Mouse (Mus musculus) kidney, adult 2 months (tissue): ENCODE results near the gene Cyp17a1. TPM values are rescaled to one million over a fixed set of nuclear protein-coding genes. Genes with fewer than 3 reads are reported as not detected.
A peak's percentile ranks its signal among the peaks of the same experiment; 100 is the strongest.

Experiments used
- DNase-seq: peaks from one replicate; pipeline ENCODE4 v3.0.0; 2021
- H3K27ac ChIP-seq: fragments of 200-500 bp; 2 replicates; pipeline ENCODE4 v1.5.1; 2012; ENCODE audit warnings: low read depth, low read length, control low read depth, inconsistent platforms; ENCODE audit not compliant: insufficient read depth
- H3K27me3 ChIP-seq: fragments of 200-500 bp; replicated peaks from 2 replicates; pipeline ENCODE4 v1.6.1; 2012; ENCODE audit warnings: mild to moderate bottlenecking, moderate library complexity, low read length, inconsistent platforms; ENCODE audit not compliant: control insufficient read depth, insufficient read depth
- H3K36me3 ChIP-seq: fragments of 200-500 bp; 2 replicates; pipeline ENCODE4 v1.6.1; 2012; ENCODE audit warnings: mild to moderate bottlenecking, moderate library complexity, low read length, inconsistent platforms; ENCODE audit not compliant: control insufficient read depth, insufficient read depth
- H3K4me1 ChIP-seq: fragments of 200-500 bp; 2 replicates; pipeline ENCODE4 v1.6.1; 2011; ENCODE audit warnings: low read length; ENCODE audit not compliant: control insufficient read depth, insufficient read depth
- H3K4me3 ChIP-seq: fragments of 200-500 bp; 2 replicates; pipeline ENCODE4 v1.5.1; 2011; ENCODE audit warnings: mild to moderate bottlenecking, low read depth, low read length, control low read depth; ENCODE audit not compliant: insufficient read depth
- CTCF ChIP-seq: fragments of 200-500 bp; conservative IDR thresholded peaks from 2 replicates; pipeline ENCODE4 v1.5.1; 2011; ENCODE audit warnings: low read depth, mild to moderate bottlenecking, control low read depth, low read length, moderate library complexity, mixed read lengths; ENCODE audit not compliant: insufficient read depth, insufficient read length
- POLR2A ChIP-seq: fragments of 200-500 bp; IDR thresholded peaks from one replicate; pipeline ENCODE4 v1.6.1; 2011; ENCODE audit warnings: low read depth, low read length, control low read depth
- WGBS: fragments of 180-500 bp; shearing (Covaris S2); methylation state at CpG from one replicate; pipeline ENCODE4 v1.1.7; 2018; 5-methylcytosine and 5-hydroxymethylcytosine counted together
- polyA plus RNA-seq: library from polyadenylated mRNA; depleted of rRNA; stranded (reverse); fragments of >200 nt; gene quantifications from 2 replicates; pipeline ENCODE4 v1.2.3, GENCODE M21; 2012; rRNA removed

Cyp17a1 gene
- polyA plus RNA-seq: 0.27 and 0.29 TPM in 2 replicates

GRCm38 (mm10) chr19:46672766-46673418 is at the start of gene Cyp17a1:
Gene Cyp17a1, minus strand, starts transcription at chr19:46673172.
- Histone ChIP-seq H3K27ac (no peak within 1 kb of the TSS), H3K4me1 (no peaks in the 10 kb centered on the region), H3K4me3 (no peak within 1 kb of the TSS), H3K36me3 (no peaks in the 10 kb centered on the region), H3K27me3 (no peaks in the 10 kb centered on the region)
- no peak for TF ChIP-seq CTCF
- no peak for TF ChIP-seq POLR2A
- WGBS: 31% methylated on average over 5 of the region's 5 CpGs
- no peak for DNase-seq

GRCm38 (mm10) chr19:46718150-46718549 is 45.2 kb upstream of the Cyp17a1 start:
- no peaks in the 10 kb centered on the region; the same call in 1 of the 2 replicates for H3K4me1 ChIP-seq
- WGBS: 77% methylated on average over 4 of the region's 4 CpGs

GRCm38 (mm10) chr19:46715016-46715415 is 42.0 kb upstream of the Cyp17a1 start:
- 71% methylated on average over 8 of the region's 8 CpGs for WGBS
- Histone ChIP-seq H3K36me3 (peaks cover 3% of the 10 kb centered on the region), H3K27me3 (no peaks in the 10 kb centered on the region), H3K4me3 (no peak overlapping the region), H3K4me1 (no peaks in the 10 kb centered on the region; the same call in 1 of the 2 replicates), H3K27ac (no peak overlapping the region)
- no peak for DNase-seq
- TF ChIP-seq POLR2A (no peak), CTCF (no peak)

More at GRCm38 (mm10) chr19:46718150-46718549, 45.2 kb upstream of the Cyp17a1 start:
- H3K27me3 ChIP-seq: no peaks in the 10 kb centered on the region
- DNase-seq: no peak
- no peak overlapping the region for H3K27ac ChIP-seq
- no peak for TF ChIP-seq CTCF
- no peak for TF ChIP-seq POLR2A
- H3K36me3 ChIP-seq: peaks cover 6% of the 10 kb centered on the region
- H3K4me3 ChIP-seq: no peak overlapping the region

- no peaks in the 10 kb centered on the region for H3K27me3 ChIP-seq
- peaks cover 3% of the 10 kb centered on the region; the same call in 1 of the 2 replicates for H3K36me3 ChIP-seq
- WGBS: 78% methylated on average over 8 of the region's 8 CpGs
- no peak overlapping the region for H3K27ac ChIP-seq
- no peak overlapping the region for H3K4me3 ChIP-seq
- peak; percentile 35 for DNase-seq
- TF ChIP-seq POLR2A (no peak), CTCF (no peak)
- H3K4me1 ChIP-seq: no peaks in the 10 kb centered on the region; the same call in 1 of the 2 replicates
Observed at GRCm38 (mm10) chr19:46714234-46714633, 41.3 kb upstream of the Cyp17a1 start.

DNA sequence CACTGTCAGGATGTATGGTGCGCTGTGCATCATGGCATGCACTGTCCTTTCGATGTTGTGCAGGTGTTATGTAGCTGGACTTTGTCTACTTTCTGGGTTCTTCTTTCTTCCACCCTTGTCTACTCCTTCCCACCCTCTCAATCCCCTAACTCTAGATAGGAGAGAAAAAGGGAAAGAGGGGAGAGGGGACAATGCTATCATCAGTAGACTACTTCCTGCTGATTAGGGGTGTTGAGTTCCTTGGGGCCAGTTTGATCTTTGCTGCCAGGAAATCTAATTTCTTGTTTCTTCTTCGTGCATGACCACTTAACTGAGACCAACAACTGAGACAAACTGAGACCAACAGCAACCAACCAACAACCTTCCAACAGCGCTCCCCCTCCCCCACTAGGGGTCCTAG is 37.6 kb upstream of the Cyp17a1 start:
- TF ChIP-seq CTCF: no peak
- TF ChIP-seq POLR2A: no peak
- Histone ChIP-seq H3K4me3 (no peak overlapping the region), H3K4me1 (peaks cover 8% of the 10 kb centered on the region; the same call in 1 of the 2 replicates), H3K36me3 (no peaks in the 10 kb centered on the region), H3K27ac (no peak overlapping the region), H3K27me3 (no peaks in the 10 kb centered on the region)
- no peak for DNase-seq
- WGBS: 88% methylated on average over 4 of the region's 4 CpGs

GRCm38 (mm10) chr19:46707296-46708151 is 34.6 kb upstream of the Cyp17a1 start, which contains the start of gene As3mt:
Gene As3mt, plus strand, starts transcription at chr19:46707458.
- TF ChIP-seq CTCF (no peak), POLR2A (no peak)
- peaks cover 8% of the 10 kb centered on the region; the same call in 1 of the 2 replicates for H3K4me1 ChIP-seq
- DNase-seq: peak; percentile 90
- WGBS: 3% methylated on average over 31 of the region's 31 CpGs
- H3K27me3 ChIP-seq: no peaks in the 10 kb centered on the region
- H3K36me3 ChIP-seq: no peaks in the 10 kb centered on the region
- H3K4me3 ChIP-seq: peak within 1 kb of the TSS; percentile 67
- H3K27ac ChIP-seq: peak within 1 kb of the TSS; percentile 40
